Mouse (Mus musculus) cortical plate, adult 2 months (tissue): Measurements from ENCODE around the gene Kcnj1.

Experiments used
- CTCF ChIP-seq: fragments of 200-500 bp; IDR thresholded peaks from 2 replicates; pipeline ENCODE4 v1.5.1; 2011; ENCODE audit warnings: mild to moderate bottlenecking, control low read depth, low read length; ENCODE audit not compliant: insufficient read depth; ENCODE audit errors: extremely low read depth
- POLR2A ChIP-seq: fragments of 200-500 bp; IDR thresholded peaks from 2 replicates; pipeline ENCODE4 v1.6.1; 2011; ENCODE audit warnings: mild to moderate bottlenecking, low read length, control low read depth; ENCODE audit not compliant: insufficient read depth; ENCODE audit errors: extremely low read depth

- TF ChIP-seq CTCF (no peak), POLR2A (no peak)
Measured at GRCm38 (mm10) chr9:32411507-32411906, 39.2 kb downstream of the Kcnj1 start.
